Comparison of ENCODE assay signal across 35 mouse cellular contexts in genomic region chr5:91484324-91484723, GRCm38 (mm10).
"Had no signal": no experiment of that assay in that cellular context is flagged by ENCODE, and none has a peak within 500 bp of the region (broad histone marks: within the 10 kb centered on the region; RNA-seq: fewer than 3 reads in every experiment).

No protein-coding gene starts in this region.

- ATAC-seq: hindbrain, embryonic 16.5 days; hindbrain, postnatal 0 days; inflammation-experienced regulatory T-cells, adult 6 months; intestine, embryonic 15.5 days; intestine, embryonic 16.5 days; intestine, postnatal 0 days had no signal

- H3K27me3 ChIP-seq: heart, embryonic 12.5 days; heart, embryonic 13.5 days; heart, embryonic 15.5 days; hindbrain, embryonic 12.5 days; hindbrain, embryonic 13.5 days; hindbrain, embryonic 15.5 days; intestine, embryonic 15.5 days; kidney, embryonic 15.5 days had no signal

- H3K4me3 ChIP-seq: heart, embryonic 10.5 days; heart, embryonic 12.5 days; heart, embryonic 13.5 days; heart, embryonic 15.5 days; hindbrain, embryonic 10.5 days; hindbrain, embryonic 12.5 days; hindbrain, embryonic 13.5 days; hindbrain, embryonic 15.5 days; intestine, embryonic 15.5 days; kidney, embryonic 15.5 days; layer of hippocampus, adult 2 months had no signal

- H3K4me2 ChIP-seq: heart, embryonic 11.5 days; heart, embryonic 12.5 days; heart, embryonic 13.5 days; heart, embryonic 15.5 days; hindbrain, embryonic 12.5 days; hindbrain, embryonic 13.5 days; hindbrain, embryonic 14.5 days; hindbrain, embryonic 15.5 days; intestine, embryonic 15.5 days; kidney, embryonic 15.5 days had no signal

- DNase-seq: heart, postnatal 10 days; heart, postnatal 14 days; heart, postnatal 36 days; heart, postnatal 4 days; kidney, adult 11 months; kidney, adult 18-20 months; kidney, adult 2 months; kidney, adult 8-10 months; kidney, adult 9 months; kidney, postnatal 10 days; kidney, postnatal 14 days; kidney, postnatal 25 days; kidney, postnatal 36 days; kidney, postnatal 4 days; layer of hippocampus, adult 9-11 months; layer of hippocampus, postnatal 36 days had no signal

- H3K36me3 ChIP-seq: heart, embryonic 10.5 days; heart, embryonic 12.5 days; heart, embryonic 13.5 days; heart, embryonic 15.5 days; hindbrain, embryonic 10.5 days; hindbrain, embryonic 12.5 days; hindbrain, embryonic 13.5 days; hindbrain, embryonic 15.5 days; intestine, embryonic 15.5 days; kidney, embryonic 15.5 days had no signal

- H3K9ac ChIP-seq: heart, embryonic 12.5 days; heart, embryonic 13.5 days; heart, embryonic 15.5 days; hindbrain, embryonic 12.5 days; hindbrain, embryonic 13.5 days; hindbrain, embryonic 14.5 days; hindbrain, embryonic 15.5 days; intestine, embryonic 15.5 days; kidney, embryonic 15.5 days had no signal

- H3K4me1 ChIP-seq: heart, embryonic 10.5 days; heart, embryonic 12.5 days; heart, embryonic 13.5 days; heart, embryonic 15.5 days; hindbrain, embryonic 10.5 days; hindbrain, embryonic 12.5 days; hindbrain, embryonic 13.5 days; hindbrain, embryonic 15.5 days; intestine, embryonic 15.5 days; kidney, embryonic 15.5 days had no signal

- H3K9me3 ChIP-seq: heart, embryonic 10.5 days; heart, embryonic 12.5 days; heart, embryonic 13.5 days; heart, embryonic 15.5 days; hindbrain, embryonic 10.5 days; hindbrain, embryonic 12.5 days; hindbrain, embryonic 13.5 days; hindbrain, embryonic 15.5 days; intestine, embryonic 15.5 days; kidney, embryonic 15.5 days had no signal

- H3K27ac ChIP-seq: heart, embryonic 10.5 days; heart, embryonic 13.5 days; heart, embryonic 15.5 days; hindbrain, embryonic 10.5 days; hindbrain, embryonic 12.5 days; hindbrain, embryonic 13.5 days; hindbrain, embryonic 14.5 days; hindbrain, embryonic 15.5 days; hindbrain, postnatal 0 days; intestine, embryonic 15.5 days; kidney, embryonic 15.5 days; kidney, postnatal 0 days; layer of hippocampus, adult 2 months had no signal
